Mouse (Mus musculus) thymus, postnatal 25 days (tissue): ENCODE measurements at regions not wholly inside any gene's neighbourhood (a gene's known extent, or its start where the extent isn't known, plus 50 kb on each side); places are given as distances from the start of the nearest gene placed in this dataset.
A peak's percentile ranks its signal among the peaks of the same experiment; 100 is the strongest.

Experiments used
- DNase-seq: peaks from one replicate; pipeline ENCODE4 v3.0.0; 2022

DNA sequence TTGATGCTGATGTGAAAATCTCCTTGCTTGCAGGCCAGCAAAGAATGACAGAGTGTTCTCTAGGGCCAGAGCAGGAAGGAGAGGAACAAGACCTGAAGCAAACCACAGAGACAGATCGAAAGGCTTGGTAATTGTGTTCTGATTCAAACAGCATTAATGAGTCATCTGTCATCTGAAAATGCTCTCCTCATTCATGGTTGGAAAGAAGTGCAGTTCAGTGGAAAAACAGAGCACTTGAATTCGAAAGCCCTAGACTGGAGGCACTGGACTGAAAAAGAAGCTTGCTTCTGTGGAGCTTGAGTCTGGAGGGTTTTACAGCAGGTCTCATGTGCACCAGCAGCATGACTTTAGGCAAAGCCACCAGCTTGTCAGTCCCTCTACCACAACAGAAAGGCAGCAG, 374.3 kb upstream of the B430305J03Rik start:
- DNase-seq: no peak

DNA sequence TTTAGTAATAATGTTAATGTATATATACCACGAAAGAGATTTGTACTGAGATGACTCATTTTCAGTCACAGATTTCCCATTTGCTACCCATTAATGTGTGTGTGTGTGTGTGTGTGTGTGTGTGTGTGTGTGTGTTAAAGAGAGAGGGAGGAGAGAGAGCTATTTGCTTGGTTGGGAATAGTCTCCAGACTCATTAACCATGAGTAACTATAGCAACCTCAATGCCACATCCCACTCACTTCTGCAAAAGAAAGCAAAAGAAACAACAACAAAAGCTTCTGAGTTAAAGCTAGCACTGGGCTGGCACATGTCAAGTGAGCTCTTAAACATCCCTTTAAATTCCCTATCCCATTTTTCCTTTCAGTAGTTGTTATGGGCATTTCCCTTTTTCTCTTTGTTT, 372.8 kb upstream of the B430305J03Rik start:
- DNase-seq: no peak

DNA sequence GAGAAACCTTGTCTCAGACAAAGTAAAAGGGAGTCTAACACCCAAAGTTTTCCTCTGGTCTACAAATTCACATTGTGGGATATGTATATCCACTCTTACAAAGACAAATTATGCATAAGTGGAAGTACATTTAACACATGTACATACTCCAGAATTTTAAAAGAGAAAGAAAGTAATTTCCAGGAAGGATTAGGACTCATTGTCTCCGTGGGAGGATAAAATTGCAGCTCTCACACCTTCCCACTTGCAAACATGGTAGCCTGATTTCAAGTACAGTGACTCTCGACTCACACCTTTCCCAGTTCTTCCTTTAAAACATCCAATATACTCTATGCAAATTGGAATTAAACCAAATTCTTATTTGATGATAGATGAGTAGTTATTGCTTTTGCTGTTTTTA, 351.0 kb upstream of the B430305J03Rik start:
- no peak for DNase-seq

DNA sequence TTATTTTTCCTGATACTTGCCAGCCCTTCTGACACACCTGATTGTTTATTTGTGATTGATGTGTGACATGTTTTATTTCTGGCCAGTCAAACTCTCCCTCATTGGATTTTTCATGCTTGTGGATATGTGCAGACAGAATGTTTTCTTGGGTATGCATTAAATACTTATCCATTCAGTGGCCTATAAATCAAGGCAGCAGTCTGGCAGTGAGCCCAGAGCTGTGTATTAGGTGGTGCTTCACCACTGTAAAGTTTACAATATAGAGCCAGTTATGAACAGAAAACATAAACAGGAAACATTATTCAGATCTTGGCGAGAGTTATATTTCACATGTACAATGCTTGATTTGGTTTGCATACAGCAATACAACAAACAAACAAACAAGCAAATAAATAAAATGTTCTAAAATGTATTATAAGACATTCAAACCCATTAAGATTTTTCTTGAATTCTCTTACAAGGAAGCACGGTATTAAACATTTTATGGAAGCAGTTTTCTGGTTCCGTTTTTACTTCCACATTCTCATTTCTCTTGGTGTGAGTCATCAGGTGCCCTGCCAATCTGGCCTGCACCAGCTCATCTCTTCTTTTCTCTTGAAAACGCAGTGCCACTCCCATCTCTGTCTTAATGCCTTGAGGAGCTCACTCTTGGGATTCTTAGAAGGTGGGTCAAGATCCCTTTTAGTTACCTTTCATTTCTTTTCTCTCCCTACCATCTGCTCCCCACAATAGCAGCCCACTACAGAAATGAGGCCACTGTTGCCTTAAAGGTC, 322.4 kb upstream of the B430305J03Rik start:
- no peak for DNase-seq

DNA sequence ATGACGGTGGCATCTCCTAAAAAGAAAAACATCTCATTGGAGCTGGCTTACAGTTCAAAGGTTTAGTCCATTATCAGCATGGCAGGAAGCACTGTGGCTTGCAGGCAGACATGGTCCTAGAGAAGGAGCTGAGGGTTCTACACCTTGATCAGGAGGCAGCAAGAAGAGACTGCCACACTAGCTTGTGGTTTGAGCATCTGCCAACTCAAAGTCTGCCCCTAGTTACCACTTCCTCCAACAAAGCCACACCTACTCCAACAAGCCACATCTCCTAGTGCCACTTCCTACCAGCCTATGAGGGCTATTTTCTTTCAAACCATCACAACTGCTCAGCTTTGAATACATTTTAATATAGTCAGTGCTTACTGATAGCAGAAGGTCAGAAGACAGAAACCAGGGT, 305.1 kb upstream of the B430305J03Rik start:
- DNase-seq: no peak

DNA sequence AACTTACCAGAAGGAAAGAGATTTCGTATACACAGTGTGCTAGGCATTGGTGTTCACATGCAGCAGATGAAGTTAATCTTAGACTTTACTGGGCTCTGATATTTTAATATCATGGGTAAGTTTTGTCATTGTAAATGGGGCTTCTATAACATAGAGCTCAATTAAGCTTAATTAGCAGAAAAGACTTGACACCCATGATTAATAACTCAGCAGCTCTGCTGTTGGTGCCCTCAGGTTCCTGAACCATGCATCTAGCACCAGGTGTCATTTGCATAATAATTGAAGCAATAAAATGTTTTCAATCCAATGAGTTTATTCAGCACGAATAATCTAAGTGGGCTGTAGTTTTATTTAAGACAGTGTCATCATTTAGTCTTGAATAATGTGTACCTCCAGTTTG, 290.4 kb upstream of the B430305J03Rik start:
- DNase-seq: no peak

DNA sequence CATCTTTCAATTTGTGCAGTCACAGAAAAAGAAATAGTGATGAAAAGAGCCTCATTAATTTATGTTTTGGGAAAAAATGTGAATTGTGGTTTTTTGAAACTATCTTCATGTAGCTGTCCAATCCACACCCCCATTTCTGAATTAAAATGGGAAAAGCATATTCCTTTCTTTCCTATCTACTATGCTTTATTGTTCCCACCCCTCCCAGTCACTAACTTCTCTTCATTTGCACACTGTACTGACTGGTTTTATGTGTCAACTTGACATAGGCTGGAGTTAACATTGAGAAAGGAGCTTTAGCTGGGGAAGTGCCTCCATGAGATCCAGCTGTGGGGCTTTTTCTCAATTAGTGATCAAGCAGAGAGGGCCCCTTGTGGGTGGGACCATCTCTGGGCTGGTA, 262.8 kb upstream of the B430305J03Rik start:
- DNase-seq: no peak

DNA sequence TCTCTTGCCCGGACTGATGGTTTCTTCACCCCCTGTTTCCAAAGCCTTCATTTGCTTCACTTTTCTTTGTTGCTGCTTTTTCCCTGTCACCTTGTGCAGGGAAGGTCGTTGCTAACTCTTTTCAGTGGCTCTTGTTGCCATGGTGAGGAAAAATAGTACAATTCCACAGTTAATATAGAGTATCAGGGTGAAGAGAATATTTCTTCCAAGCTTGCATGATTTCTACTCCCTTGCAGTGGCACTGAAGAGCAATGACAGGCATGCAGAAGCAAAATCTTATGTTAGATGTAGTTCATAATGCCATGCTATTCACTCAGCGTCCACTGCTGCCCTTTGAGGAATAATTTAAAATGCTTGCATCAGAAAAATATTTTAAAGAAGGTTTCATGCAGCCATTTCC, 262.3 kb upstream of the B430305J03Rik start:
- DNase-seq: no peak

DNA sequence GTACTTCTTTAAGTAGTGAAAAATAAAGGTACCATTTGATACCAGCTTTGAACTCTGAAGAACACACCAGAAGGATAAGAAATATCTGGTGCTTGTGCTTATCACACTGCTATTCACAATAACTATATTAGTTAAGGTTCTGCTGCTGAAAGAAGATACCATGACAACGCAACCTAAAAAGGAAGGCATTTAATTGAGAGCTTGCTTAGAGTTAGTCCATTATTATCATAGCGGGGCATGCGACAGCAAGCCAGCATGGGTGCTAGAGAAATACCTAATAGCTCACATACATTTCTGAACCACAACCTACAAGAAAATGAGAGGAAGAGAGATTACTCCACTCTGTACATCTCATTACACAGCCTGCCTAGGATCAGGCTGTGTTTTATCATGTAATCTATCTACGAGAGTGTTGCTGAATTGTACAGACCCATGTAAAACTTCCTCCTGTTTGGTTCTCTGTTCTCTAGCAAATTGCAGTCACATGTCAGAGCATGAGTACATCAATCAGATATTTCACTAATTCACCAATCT, 258.3 kb upstream of the B430305J03Rik start:
- DNase-seq: no peak

DNA sequence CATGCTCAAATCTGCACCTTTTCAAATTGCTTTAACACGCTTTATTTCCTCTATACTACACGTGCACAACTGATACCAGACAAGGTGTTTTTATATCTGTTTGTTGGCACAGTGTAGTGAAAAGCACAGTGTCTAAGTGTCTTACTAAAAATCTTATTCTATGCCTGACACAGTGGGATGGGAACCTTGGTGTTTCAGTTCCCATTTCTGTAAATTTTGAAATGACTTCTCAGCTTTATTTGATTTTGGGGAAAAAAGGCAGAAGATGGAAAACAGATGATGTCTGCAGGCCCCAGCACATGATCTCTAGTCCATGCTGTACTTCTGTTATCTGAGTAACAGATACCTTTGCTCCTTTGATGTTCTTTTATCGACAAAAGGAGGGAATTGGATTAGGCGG, 239.7 kb upstream of the B430305J03Rik start:
- DNase-seq: no peak

DNA sequence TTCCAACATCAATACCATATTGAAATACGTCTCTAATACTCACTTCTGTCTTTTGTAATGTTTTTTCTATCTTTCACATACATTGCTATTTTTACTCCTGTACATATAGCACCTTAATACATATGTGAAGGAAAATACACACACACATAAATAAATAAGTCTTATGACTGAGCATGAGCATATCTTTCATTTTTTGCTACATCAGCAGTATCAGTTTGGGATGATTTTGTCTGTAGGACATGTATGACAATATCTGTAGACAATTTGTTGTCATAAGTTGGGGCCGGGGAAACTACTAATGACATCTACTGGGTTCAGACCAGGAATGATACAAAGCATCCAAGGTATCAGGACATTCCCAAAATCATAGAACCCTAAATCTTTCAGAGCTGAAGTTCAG, 237.1 kb upstream of the B430305J03Rik start:
- no peak for DNase-seq

DNA sequence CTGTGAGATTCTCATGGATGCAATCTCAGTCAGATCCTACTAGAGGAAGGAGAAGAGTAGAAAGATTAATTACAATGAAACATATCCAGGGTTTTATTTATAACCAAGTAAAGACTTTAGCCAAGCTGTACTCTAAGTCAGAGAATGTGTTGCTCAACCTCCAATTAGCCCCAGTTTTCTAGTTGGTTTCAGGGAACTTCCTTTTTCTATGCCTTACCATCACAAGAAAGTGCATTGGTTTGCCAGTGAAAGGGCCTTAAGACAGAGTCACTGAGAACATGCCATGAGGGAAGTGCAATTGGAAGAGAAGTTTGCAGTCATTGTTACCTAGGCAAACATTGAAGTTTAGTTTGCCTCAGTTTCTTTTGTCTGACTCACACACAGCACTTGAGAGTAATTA, 229.8 kb upstream of the B430305J03Rik start:
- no peak for DNase-seq

DNA sequence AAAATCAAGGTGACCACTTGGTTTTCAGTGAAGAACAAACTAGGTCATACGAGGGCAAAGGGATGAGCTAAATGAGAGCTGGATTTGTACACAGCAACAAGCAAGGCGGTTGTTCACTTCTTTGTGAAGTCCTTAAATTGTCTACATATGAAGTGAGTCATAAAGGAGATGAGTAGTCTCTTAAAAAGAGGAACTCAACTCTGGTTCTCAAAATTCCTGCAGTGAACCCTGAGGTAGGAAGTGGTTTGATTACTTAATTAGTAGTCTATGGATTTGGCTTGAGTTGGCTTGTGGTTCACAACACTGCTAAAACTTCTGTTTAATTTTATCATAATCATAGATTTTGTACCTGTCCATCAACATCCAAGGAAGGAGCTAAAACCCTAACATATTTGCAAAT, 226.6 kb upstream of the B430305J03Rik start:
- DNase-seq: no peak

DNA sequence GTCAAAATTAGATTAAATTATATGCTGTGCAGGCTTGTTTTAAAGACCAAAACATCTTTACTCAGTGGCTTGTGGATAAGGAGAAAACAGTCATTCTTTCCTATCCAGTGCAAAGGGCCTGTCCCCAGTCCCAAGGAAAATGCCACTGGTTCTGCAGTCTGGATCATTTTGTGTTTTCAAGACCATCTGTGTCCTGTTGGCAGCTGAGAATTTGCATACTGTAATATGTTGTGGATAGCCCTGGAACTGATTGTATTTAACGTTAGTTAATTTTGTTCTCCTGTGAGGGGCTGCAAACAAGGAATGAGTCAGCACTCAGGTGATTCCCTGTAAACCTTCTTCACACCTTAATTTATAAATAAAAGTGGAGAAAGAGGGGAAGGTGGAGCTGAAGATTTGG, 217.9 kb upstream of the B430305J03Rik start:
- no peak for DNase-seq

DNA sequence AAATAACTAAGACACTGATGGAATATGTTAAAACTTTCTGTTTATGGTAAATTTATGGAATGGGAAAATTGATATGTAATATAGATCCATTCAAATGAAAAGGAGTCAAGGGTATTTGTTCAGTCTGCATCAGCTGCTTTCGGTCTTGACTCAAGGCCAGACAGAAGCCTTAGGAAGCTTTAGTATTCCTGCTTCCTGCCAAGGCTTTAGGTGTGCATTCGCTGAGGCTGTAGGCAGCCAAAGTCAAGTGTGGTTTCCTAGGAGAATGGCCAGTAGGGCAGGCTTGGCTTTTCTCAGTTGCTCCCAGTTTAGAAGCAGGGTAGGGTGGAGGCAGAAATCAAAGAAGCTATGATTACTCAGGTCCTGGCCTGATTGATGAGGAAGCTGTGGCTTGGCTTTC, 217.2 kb upstream of the B430305J03Rik start:
- no peak for DNase-seq

DNA sequence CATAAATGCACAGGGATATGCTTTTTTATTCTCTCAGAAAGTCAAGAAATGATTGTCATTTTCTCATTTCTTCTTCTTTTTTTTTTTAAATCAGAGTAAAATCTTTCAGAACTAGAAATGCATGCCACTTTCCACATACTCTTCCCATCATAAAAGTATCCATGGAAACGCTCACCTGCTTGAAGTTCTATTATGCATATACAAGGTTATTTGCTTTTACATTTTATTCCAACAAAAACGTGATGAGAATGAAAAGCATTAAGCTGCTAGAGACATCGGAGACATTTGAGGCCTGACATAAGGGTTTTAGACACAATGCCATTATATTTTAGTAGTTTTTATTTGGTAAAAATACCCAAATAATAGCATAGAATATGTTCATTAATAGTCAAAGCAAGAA, 214.5 kb upstream of the B430305J03Rik start:
- DNase-seq: no peak

DNA sequence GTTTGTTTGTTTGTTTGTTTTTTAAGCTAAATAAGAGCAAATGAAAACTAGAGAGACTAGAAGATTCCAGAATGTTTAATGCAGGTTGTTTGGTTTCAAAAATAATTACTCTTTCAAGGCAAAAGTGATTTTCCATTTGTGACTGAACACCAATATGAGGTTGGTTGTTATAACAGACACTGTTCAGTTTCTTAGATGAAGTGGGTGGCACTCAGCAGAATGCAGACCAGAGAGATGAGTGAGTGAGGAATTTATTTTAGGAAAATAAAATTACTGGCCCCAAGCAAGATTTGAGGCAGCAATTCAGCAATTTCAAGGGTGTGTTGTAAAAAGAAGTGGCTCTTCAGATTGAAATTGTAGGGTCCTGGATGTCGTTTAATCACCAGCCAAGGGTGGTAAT, 171.4 kb upstream of the B430305J03Rik start:
- no peak for DNase-seq

DNA sequence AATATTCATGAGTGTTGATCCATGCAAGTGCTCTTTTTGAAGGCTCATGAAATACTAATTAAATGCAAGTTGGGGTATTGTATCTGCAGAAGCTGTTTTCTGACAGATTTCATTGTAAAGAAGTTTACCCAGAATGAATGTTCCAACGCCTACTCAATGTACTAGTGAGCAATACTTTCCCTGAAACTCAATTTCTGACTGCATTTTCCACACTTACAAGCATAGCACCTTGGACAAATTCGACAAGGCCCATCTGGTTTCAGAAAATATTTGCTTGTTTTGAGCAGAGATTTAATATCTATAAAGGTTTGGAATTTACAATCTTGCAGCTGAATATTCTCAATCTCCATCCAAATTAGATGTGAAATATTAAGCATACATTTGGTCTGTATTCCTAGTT, 170.0 kb upstream of the B430305J03Rik start:
- no peak for DNase-seq

DNA sequence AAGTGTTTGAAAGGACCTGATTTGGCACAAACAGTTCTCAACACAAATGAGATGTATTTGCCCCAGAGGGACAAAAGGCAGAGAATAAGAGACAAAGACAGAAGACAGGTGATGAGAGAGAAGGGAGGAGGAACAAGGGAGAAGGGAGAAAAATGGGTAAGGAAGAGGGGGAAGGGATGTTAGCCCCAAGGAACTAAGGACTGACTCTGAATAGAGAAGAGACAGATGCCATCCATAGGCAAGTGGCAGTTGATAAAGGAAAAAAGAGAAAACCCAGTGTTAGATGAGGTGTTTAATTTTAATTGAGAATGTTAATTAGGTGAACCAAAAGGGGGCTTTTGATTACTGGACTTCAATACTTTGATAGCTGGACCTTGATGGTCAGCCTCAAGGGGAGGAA, 137.4 kb upstream of the B430305J03Rik start:
- DNase-seq: no peak

DNA sequence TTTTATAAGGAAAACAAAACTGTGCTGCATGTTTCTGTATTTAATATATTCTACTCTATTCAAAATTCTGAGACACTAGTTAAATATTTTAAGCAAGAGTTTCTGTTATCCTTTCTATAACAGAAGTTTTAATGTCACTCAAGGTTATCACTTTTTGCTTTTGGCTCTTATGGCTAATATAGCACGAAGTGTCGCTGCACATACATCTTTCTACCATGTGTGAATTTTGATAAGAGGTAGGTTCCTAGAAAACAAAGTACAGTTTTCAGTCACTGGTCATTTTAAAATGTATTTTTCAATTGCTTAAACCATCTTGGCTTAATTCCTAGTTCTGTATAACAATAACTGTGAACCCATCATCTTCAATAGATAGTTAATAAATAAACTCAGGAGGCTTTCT, 129.1 kb upstream of the B430305J03Rik start:
- no peak for DNase-seq

DNA sequence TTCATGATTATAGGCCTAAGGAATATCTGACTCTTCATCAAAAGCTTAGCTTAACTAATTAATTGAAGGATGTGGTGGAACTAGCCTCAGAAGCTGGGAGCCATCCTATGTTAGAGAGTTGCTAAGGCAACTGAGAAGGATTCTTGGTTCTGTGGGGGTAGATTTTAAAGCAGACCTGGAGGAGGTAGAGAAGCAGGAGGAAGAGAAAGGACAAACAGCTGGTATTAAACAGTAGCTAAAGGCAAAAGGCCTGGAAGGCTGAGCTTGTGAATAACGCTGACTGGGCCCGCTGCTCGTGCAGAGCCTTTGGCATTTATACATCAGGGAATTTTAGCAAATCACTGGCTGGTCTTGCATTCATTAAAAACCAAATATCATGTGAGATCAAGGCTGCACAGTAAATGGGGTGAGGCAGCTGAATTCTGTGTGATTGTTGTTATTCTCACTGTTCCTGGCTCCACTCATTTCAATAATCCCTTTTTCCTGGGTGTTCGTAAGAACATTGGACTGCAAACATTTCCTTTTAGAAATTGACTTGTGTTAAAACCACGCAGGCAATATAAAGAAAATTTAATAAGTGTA, 121.1 kb upstream of the B430305J03Rik start:
- no peak for DNase-seq

DNA sequence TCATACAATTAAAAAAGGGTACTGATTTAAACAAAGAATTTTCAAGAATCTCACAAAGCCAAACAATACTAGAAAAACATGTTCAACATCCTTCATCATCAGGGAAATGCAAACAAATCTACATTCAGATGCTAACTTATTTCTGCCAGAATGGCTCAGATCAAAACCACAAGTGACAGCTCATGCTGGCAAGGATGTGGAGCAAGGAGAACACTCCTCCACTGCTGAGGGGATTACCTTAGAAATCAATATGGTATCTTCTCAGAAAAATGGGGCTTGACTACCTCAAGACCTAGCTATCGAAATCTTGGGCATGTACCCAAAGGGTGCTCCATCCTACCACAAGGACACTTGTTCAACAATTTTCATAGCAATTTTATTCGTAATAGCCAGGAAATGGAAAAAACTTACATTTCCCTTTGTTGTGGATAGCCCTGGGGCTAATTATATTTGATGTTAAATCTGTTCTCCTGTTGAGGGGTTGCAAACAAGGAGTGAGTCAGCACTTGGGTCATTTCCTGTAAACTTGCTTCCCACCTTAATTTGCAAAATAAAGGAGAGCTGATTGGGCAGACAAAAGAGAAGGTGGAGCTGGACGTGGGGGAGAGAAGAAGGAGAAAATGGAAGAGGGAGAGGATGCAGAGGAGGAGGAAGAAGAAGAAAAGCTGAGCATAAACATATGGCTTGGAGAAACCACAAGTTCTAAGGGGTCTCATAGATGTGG, 113.3 kb upstream of the B430305J03Rik start:
- DNase-seq: no peak

DNA sequence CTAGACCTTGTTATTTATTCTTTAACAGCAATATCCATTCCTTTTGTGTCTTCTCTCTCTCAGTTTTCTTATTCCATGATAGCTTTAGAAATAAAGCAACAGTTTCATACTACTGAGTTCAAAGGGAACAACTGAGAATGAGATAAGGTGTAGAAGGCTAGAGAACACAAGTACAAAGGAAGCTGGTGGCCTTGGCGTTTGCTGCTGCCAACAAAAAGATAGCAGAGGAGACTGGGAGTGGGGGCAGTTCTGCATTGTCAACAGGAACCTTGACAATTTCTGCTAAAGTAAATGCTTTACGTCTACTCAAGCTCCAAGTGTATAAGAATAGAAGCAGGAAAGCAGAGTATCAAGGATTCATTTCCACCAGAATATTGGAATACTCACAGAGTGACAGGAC, 109.3 kb upstream of the B430305J03Rik start:
- no peak for DNase-seq

DNA sequence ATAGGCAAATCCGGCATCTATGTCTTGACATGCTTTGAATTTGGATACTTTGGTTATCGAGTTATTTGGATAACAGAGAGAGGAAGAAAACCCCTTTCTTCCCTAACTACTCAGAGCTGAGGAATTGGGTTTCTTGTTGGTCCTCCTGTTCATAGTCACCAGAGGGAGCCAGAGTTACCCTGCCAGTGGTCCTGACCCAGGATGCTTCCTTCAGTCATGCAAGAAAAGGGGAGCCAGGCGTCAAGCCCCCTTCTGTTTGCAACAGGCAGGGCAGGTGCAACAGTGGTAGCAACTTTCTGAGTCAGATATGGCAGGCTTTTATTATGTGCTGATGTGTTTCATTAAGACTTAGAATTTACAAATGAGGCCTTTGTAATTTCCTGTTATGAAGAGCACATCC, 101.4 kb upstream of the B430305J03Rik start:
- DNase-seq: peak; percentile 25
